Mouse (Mus musculus) limb, embryonic 14.5 days (tissue): ENCODE data around the gene Vwce. TPM values are rescaled to one million over a fixed set of nuclear protein-coding genes. Genes with fewer than 3 reads are reported as not detected.

ENCODE experiments used
- ATAC-seq: fragments of 200-750 bp; cut with Nextera tagmentation; 2 replicates; pipeline ENCODE4 v1.8.0; 2017; ENCODE audit warnings: low read depth, moderate number of reproducible peaks, moderate TSS enrichment; ENCODE audit not compliant: low FRiP score
- DNase-seq: peaks from one replicate; pipeline ENCODE4 v3.0.0-alpha.2; 2015; ENCODE audit warnings: low spot score
- H3K27ac ChIP-seq: fragments of 300-500 bp; sonication (generic); replicated peaks from 2 replicates; pipeline ENCODE4 v1.5.1; 2014; ENCODE audit warnings: low read depth, mild to moderate bottlenecking, low read length, moderate library complexity, mixed read lengths
- H3K27me3 ChIP-seq: fragments of 300-500 bp; sonication (generic); 2 replicates; pipeline ENCODE4 v1.6.1; 2014; ENCODE audit warnings: low read length, mixed read lengths; ENCODE audit not compliant: control insufficient read depth, insufficient read depth
- H3K36me3 ChIP-seq: fragments of 300-500 bp; sonication (generic); 2 replicates; pipeline ENCODE4 v1.6.1; 2014; ENCODE audit warnings: mild to moderate bottlenecking, low read length, moderate library complexity, mixed read lengths; ENCODE audit not compliant: control insufficient read depth, insufficient read depth
- H3K4me1 ChIP-seq: fragments of 300-500 bp; sonication (generic); 2 replicates; pipeline ENCODE4 v1.6.1; 2014; ENCODE audit warnings: antibody characterized with exemption, low read length, mixed read lengths; ENCODE audit not compliant: control insufficient read depth, insufficient read depth
- H3K4me2 ChIP-seq: fragments of 300-500 bp; sonication (generic); replicated peaks from 2 replicates; pipeline ENCODE4 v1.6.1; 2014; ENCODE audit warnings: low read depth, mild to moderate bottlenecking, low read length, moderate library complexity; ENCODE audit not compliant: severe bottlenecking
- H3K4me3 ChIP-seq: fragments of 300-500 bp; sonication (generic); replicated peaks from 2 replicates; pipeline ENCODE4 v1.5.1; 2014; ENCODE audit warnings: low read length
- H3K9ac ChIP-seq: fragments of 300-500 bp; sonication (generic); 2 replicates; pipeline ENCODE4 v1.6.1; 2014; ENCODE audit warnings: mild to moderate bottlenecking, low read depth, low read length, moderate library complexity; ENCODE audit not compliant: severe bottlenecking
- H3K9me3 ChIP-seq: fragments of 300-500 bp; sonication (generic); 2 replicates; pipeline ENCODE4 v1.6.1; 2016; ENCODE audit warnings: low read length; ENCODE audit not compliant: control insufficient read depth
- POLR2A ChIP-seq: fragments of 200-500 bp; IDR thresholded peaks from 2 replicates; pipeline ENCODE4 v1.8.0; 2012; ENCODE audit warnings: inconsistent platforms, mild to moderate bottlenecking, moderate library complexity, borderline replicate concordance; ENCODE audit not compliant: insufficient read depth, insufficient read length; ENCODE audit errors: extremely low read depth
- WGBS: fragments of 180-500 bp; shearing (Covaris S2); extraction: QIAGEN DNeasy Blood & Tissue Kit; methylation state at CpG from one replicate; pipeline ENCODE4 v1.1.7; 2014; 5-methylcytosine and 5-hydroxymethylcytosine counted together
- polyA plus RNA-seq, 2 experiments: library from polyadenylated mRNA; depleted of rRNA in 1 of 2; stranded (reverse) in 1 of 2; unstranded in 1 of 2; fragments of >200 nt; fragmentation: Nextera tagmentation in 1 of 2; extraction: Ambion mirVana in 1 of 2; gene quantifications; 2 replicates each; pipeline versions ENCODE4 v1.2.1 to v1.2.3; 2012 to 2014

The Vwce gene
- polyA plus RNA-seq, 2 experiments: 3.2 to 7.0 TPM

GRCm38 (mm10) chr19:10673275-10673674, 39.3 kb downstream of the Vwce start:
- Histone ChIP-seq H3K9ac (no peak overlapping the region), H3K36me3 (no peaks in the 10 kb centered on the region), H3K4me1 (no peaks in the 10 kb centered on the region), H3K4me2 (no peak overlapping the region), H3K4me3 (no peak overlapping the region), H3K27ac (no peak overlapping the region), H3K9me3 (no peaks in the 10 kb centered on the region), H3K27me3 (no peaks in the 10 kb centered on the region)
- DNase-seq (no peak), ATAC-seq (peak; percentile 69; the same call in 1 of the 2 replicates)
- WGBS: 41% methylated on average over 1 of the region's 1 CpGs
- no peak for TF ChIP-seq POLR2A

GRCm38 (mm10) chr19:10676656-10677055, 42.6 kb downstream of the Vwce start:
- Histone ChIP-seq H3K9me3 (no peaks in the 10 kb centered on the region), H3K27ac (no peak overlapping the region), H3K36me3 (no peaks in the 10 kb centered on the region), H3K9ac (no peak overlapping the region), H3K4me1 (0 out of 2 replicates have a peak, but pooled peaks cover 3% of the 10 kb centered on the region), H3K4me3 (no peak overlapping the region), H3K4me2 (no peak overlapping the region), H3K27me3 (no peaks in the 10 kb centered on the region)
- 83% methylated on average over 16 of the region's 16 CpGs for WGBS
- ATAC-seq: no peak
- no peak for TF ChIP-seq POLR2A
- DNase-seq: no peak

DNA sequence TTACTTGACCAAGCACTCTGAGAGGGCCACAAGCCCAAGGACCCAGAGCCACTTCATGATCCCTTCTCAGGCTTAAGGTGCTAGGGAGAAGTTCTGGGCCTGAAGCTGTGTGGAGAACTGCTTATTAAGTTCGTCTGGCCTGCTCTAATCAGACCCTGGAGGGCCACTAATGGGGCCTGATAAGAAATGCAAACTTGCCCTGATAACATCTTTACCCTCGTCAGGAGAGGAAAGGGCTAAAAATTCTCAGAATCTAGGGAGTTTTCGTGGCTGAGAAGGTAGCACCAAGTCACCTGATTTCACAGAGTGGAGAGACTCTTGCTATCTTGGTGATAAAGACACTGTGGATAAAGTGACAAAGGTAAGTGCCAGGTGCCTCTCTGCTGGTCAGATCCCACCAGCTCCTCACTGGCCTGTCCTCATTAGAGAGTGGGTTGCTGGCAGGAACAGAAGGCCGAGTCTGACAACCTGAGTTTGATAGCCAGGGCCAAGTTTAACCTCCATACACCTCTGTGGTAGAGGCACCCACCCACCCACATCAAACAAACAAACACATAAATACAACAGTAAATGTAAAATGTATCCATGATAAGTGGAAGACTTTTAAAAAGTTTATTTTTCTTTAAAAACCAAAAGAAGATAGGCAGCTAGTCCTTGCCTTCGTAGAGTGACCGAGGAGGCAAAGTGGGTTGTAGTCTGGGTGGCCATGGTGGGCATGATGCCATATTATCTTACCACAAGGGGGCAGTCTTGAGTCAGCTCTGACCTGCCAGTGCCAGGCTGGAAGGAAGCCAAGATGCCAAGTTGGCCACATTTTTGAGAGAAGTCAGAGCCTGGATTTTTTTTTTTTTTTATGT, 44.1 kb downstream of the Vwce start, which contains the start of gene Pga5:
TSS of gene Pga5 (minus strand) at position 157 of the 857 bp plus-strand sequence.
- Histone ChIP-seq H3K4me1 (0 out of 2 replicates have a peak, but pooled peaks cover 3% of the 10 kb centered on the region), H3K27me3 (no peaks in the 10 kb centered on the region), H3K4me2 (no peak within 1 kb of the TSS), H3K4me3 (no peak within 1 kb of the TSS), H3K9me3 (no peaks in the 10 kb centered on the region), H3K36me3 (no peaks in the 10 kb centered on the region), H3K9ac (no peak within 1 kb of the TSS), H3K27ac (no peak within 1 kb of the TSS)
- 35% methylated on average over 6 of the region's 6 CpGs for WGBS
- DNase-seq (peak; percentile 81), ATAC-seq (no peak)
- no peak for TF ChIP-seq POLR2A

- Histone ChIP-seq H3K27ac (no peak overlapping the region), H3K4me3 (no peak overlapping the region), H3K9ac (no peak overlapping the region), H3K4me1 (0 out of 2 replicates have a peak, but pooled peaks cover 3% of the 10 kb centered on the region), H3K9me3 (no peaks in the 10 kb centered on the region), H3K36me3 (no peaks in the 10 kb centered on the region), H3K4me2 (no peak overlapping the region), H3K27me3 (no peaks in the 10 kb centered on the region)
- no peak for ATAC-seq
- DNase-seq: no peak
- TF ChIP-seq POLR2A: no peak
- 83% methylated on average over 1 of the region's 1 CpGs for WGBS
Measured at GRCm38 (mm10) chr19:10678772-10679067, 44.7 kb downstream of the Vwce start.

DNA sequence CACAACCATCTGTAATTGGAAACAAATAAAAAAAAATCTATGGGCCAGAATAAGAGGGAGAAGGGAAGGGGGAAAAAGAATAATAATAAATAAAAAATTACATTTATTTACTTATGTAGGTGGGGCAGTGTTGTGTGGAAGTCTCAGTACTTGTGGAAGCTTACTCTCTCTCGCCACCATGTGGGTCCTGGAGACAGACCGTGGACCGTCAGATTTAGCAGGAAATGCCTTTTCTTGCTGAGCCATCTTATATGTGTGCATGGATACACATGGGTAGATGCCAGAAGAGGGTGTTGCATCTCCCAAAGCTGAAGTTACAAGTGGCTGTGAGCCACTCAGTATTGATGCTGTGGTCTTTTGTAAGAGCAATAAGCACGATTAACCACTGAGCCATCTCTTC, 47.6 kb downstream of the Vwce start:
- WGBS: 55% methylated on average over 4 of the region's 4 CpGs
- Histone ChIP-seq H3K4me3 (no peak overlapping the region), H3K27me3 (no peaks in the 10 kb centered on the region), H3K27ac (no peak overlapping the region), H3K36me3 (no peaks in the 10 kb centered on the region), H3K4me2 (no peak overlapping the region), H3K4me1 (0 out of 2 replicates have a peak, but pooled peaks cover 3% of the 10 kb centered on the region), H3K9me3 (no peaks in the 10 kb centered on the region), H3K9ac (no peak overlapping the region)
- no peak for TF ChIP-seq POLR2A
- no peak for DNase-seq
- ATAC-seq: no peak
